Mouse (Mus musculus): Measurements from ENCODE around the gene Tet2. TPM values are rescaled to one million over a fixed set of nuclear protein-coding genes. Genes with fewer than 3 reads are reported as not detected.
A peak's percentile ranks its signal among the peaks of the same experiment; 100 is the strongest.

Gene Tet2
- total RNA-seq, 2 experiments from 2014 or later = 40.7 to 45.9 TPM

GRCm38 (mm10) chr3:133525578-133525977, 19.4 kb downstream of the Tet2 start:
- Histone ChIP-seq H3K27ac (no peak overlapping the region), H3K4me3 (no peak overlapping the region)
- DNase-seq (ENCODE audit: low spot score in 2 of 2) = no peak
- no peak for TF ChIP-seq CTCF (conservative IDR thresholded peaks at IDR 0.05)

- Histone ChIP-seq H3K27ac (no peak overlapping the region), H3K4me3 (no peak overlapping the region)
- DNase-seq (ENCODE audit: low spot score in 2 of 2) = no peak
- TF ChIP-seq CTCF (conservative IDR thresholded peaks at IDR 0.05) = no peak
These were observed 20.4 kb downstream of the Tet2 start for GRCm38 (mm10) chr3:133524341-133525050.

- Histone ChIP-seq H3K4me3 (no peak overlapping the region), H3K27ac (no peak overlapping the region)
- no peak for TF ChIP-seq CTCF (conservative IDR thresholded peaks at IDR 0.05)
- DNase-seq (ENCODE audit: low spot score in 2 of 2) = no peak
These were observed 21.7 kb downstream of the Tet2 start for GRCm38 (mm10) chr3:133523191-133523590.

- H3K27ac ChIP-seq = no peak overlapping the region
- TF ChIP-seq CTCF (conservative IDR thresholded peaks at IDR 0.05) = no peak
- no peak overlapping the region for H3K4me3 ChIP-seq
- no peak for DNase-seq (ENCODE audit: low spot score in 2 of 2)
These were observed 22.6 kb downstream of the Tet2 start for GRCm38 (mm10) chr3:133522289-133522688.

- DNase-seq (ENCODE audit: low spot score in 2 of 2) = no peak
- no peak for TF ChIP-seq CTCF (conservative IDR thresholded peaks at IDR 0.05)
These were observed 26.1 kb downstream of the Tet2 start for GRCm38 (mm10) chr3:133518801-133519200.

GRCm38 (mm10) chr3:133518116-133518515, 26.8 kb downstream of the Tet2 start:
- TF ChIP-seq CTCF (conservative IDR thresholded peaks at IDR 0.05) = no peak
- DNase-seq (ENCODE audit: low spot score in 2 of 2) = no peak
- Histone ChIP-seq H3K27ac (no peak overlapping the region), H3K4me3 (no peak overlapping the region)

More at GRCm38 (mm10) chr3:133518801-133519200, 26.1 kb downstream of the Tet2 start:
- no peak overlapping the region for H3K4me3 ChIP-seq
- H3K27ac ChIP-seq = no peak overlapping the region

- TF ChIP-seq CTCF (conservative IDR thresholded peaks at IDR 0.05) = no peak
These were observed 27.5 kb downstream of the Tet2 start for GRCm38 (mm10) chr3:133517406-133517805.

GRCm38 (mm10) chr3:133516137-133516536, 28.8 kb downstream of the Tet2 start:
- Histone ChIP-seq H3K4me3 (no peak overlapping the region), H3K27ac (no peak overlapping the region)
- no peak for DNase-seq (ENCODE audit: low spot score in 2 of 2)
- peak; percentile 37 for TF ChIP-seq CTCF (conservative IDR thresholded peaks at IDR 0.05)

More at GRCm38 (mm10) chr3:133517406-133517805, 27.5 kb downstream of the Tet2 start:
- Histone ChIP-seq H3K27ac (no peak overlapping the region), H3K4me3 (no peak overlapping the region)
- no peak for DNase-seq (ENCODE audit: low spot score in 2 of 2)

GRCm38 (mm10) chr3:133515204-133515969, 29.6 kb downstream of the Tet2 start:
- no peak for TF ChIP-seq CTCF (conservative IDR thresholded peaks at IDR 0.05)

GRCm38 (mm10) chr3:133514290-133514689, 30.6 kb downstream of the Tet2 start:
- TF ChIP-seq CTCF (conservative IDR thresholded peaks at IDR 0.05) = no peak
- H3K27ac ChIP-seq = no peak overlapping the region
- no peak overlapping the region for H3K4me3 ChIP-seq
- DNase-seq (ENCODE audit: low spot score in 2 of 2) = no peak

More at GRCm38 (mm10) chr3:133515204-133515969, 29.6 kb downstream of the Tet2 start:
- DNase-seq (ENCODE audit: low spot score in 2 of 2) = no peak
- no peak overlapping the region for H3K27ac ChIP-seq
- H3K4me3 ChIP-seq = no peak overlapping the region

GRCm38 (mm10) chr3:133513475-133513874, 31.5 kb downstream of the Tet2 start:
- TF ChIP-seq CTCF (conservative IDR thresholded peaks at IDR 0.05) = no peak
- Histone ChIP-seq H3K27ac (no peak overlapping the region), H3K4me3 (no peak overlapping the region)
- no peak for DNase-seq (ENCODE audit: low spot score in 2 of 2)

GRCm38 (mm10) chr3:133510368-133510767, 34.6 kb downstream of the Tet2 start:
- TF ChIP-seq CTCF (conservative IDR thresholded peaks at IDR 0.05) = no peak
- no peak overlapping the region for H3K4me3 ChIP-seq
- no peak overlapping the region for H3K27ac ChIP-seq
- DNase-seq (ENCODE audit: low spot score in 2 of 2) = no peak

- no peak overlapping the region for H3K27ac ChIP-seq
- no peak for TF ChIP-seq CTCF (conservative IDR thresholded peaks at IDR 0.05)
- peak in 1 of 2 experiments; percentile 14 for DNase-seq (ENCODE audit: low spot score in 2 of 2)
- H3K4me3 ChIP-seq = no peak overlapping the region
These were observed 35.1 kb downstream of the Tet2 start for GRCm38 (mm10) chr3:133509796-133510195.

Data from layer of hippocampus, adult 2 months (tissue).